Mouse (Mus musculus): ENCODE results near the gene Oprd1. TPM values are rescaled to one million over a fixed set of nuclear protein-coding genes. Genes with fewer than 3 reads are reported as not detected.

Oprd1 gene
- total RNA-seq, 2 experiments from 2014 or later, result 9.2 to 10.4 TPM

DNA sequence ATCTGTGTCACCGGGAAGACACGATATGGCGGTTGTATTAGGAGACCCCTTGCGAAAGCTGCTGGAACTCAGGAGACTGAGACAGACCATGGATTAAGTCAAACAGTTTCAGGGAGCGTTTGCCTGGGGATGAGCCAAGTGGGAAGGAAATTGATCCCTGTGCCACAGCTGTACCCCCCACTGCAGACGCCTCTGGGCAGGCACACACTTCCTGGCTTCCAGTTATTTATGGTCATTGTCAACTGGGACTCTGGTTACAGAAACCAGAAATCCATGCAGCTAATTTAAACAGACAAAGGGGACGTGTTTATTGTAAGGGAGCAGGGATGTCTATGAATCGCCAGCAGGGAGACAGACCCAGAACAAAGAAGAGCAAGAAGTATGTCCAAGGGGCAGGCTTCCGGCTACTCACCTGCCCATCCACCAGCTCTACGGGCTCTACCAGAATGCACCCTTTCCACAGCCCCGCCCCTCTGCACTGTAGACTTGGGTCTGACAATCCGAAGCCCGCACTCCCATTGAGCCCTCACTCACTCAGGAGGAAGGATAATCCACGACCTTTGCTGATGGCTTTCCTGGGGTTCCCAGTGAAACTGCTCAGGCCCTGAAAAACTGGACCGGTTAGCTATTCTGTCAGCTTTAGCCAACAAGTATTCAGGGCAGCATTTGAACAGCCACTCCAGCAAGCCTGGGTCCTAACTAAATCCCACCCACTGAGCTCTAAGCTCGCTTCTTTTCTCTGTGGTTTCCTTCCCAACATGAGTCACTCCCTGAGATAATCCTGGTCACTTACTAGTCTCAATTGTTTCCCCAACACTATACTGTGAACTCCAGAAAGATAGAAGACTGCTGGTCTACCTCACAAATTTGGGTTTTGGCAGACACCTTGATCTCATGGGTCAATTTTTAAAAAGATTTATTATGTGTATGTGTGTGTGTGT lies 22.3 kb upstream of the Oprd1 start:
- Histone ChIP-seq H3K27ac (peak overlapping the region; percentile 46; the same call in 1 of the 2 replicates), H3K4me3 (no peak overlapping the region)
- no peak for DNase-seq (ENCODE audit: low spot score in 2 of 2)
- TF ChIP-seq CTCF (conservative IDR thresholded peaks at IDR 0.05), result no peak

DNA sequence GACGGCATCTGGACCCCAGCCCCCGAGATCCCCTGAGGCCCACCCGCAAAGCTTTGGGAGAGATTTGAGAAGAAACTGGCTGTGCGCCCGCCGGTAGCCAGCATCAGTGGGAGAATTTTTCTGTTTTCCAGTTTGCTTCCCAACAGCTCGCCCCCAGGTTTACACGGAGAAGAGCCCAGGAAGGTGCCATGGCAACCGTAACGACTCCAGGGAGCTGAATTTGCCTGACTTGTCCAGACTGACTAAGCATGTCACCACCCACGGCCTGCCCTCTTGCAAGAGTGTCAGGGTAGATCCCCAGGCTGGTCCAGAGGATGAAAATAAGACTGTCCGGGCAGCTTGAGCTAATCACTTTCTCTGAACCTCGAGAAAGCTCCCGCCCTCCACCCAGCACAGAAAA lies 21.4 kb upstream of the Oprd1 start:
- no peak for TF ChIP-seq CTCF (conservative IDR thresholded peaks at IDR 0.05)
- DNase-seq (ENCODE audit: low spot score in 2 of 2), result peak; percentile 31 to 44
- Histone ChIP-seq H3K4me3 (no peak overlapping the region), H3K27ac (peak overlapping the region; percentile 46; the same call in 1 of the 2 replicates)

DNA sequence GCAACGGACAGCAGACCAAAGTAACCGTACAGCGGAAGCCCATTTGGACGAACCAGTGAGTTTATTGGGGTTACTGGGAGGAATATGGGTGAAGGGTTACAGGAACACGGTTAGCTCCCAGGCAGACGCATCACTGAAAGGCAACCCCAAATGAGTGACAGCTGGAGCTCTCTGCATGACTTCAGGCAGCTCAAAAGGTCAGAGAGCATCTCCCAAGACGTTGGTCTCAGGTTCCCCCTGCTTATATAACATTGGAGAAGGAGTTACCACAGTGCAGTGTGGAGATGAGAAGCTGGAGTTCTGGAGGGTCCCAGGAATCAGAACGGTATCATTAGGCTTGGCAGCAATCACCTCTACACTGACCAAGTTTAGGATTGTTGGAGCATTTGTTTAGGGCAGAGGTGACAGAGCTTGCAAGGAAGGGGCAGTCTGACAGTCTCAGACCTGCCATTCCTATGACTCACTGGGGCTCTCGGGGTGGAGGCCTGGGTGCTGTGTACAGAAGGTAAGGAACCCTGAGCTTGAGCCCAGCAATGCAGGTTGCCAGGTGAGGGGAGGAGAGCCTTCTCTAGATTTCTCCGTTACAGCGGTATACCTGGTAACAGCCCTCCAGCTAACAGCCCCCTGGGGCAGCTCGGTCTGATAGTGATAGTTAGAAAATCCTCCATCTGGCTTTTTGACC lies 12.8 kb upstream of the Oprd1 start:
- DNase-seq (ENCODE audit: low spot score in 2 of 2), result no peak
- no peak for TF ChIP-seq CTCF (conservative IDR thresholded peaks at IDR 0.05)
- H3K27ac ChIP-seq, result no peak overlapping the region
- H3K4me3 ChIP-seq, result no peak overlapping the region

DNA sequence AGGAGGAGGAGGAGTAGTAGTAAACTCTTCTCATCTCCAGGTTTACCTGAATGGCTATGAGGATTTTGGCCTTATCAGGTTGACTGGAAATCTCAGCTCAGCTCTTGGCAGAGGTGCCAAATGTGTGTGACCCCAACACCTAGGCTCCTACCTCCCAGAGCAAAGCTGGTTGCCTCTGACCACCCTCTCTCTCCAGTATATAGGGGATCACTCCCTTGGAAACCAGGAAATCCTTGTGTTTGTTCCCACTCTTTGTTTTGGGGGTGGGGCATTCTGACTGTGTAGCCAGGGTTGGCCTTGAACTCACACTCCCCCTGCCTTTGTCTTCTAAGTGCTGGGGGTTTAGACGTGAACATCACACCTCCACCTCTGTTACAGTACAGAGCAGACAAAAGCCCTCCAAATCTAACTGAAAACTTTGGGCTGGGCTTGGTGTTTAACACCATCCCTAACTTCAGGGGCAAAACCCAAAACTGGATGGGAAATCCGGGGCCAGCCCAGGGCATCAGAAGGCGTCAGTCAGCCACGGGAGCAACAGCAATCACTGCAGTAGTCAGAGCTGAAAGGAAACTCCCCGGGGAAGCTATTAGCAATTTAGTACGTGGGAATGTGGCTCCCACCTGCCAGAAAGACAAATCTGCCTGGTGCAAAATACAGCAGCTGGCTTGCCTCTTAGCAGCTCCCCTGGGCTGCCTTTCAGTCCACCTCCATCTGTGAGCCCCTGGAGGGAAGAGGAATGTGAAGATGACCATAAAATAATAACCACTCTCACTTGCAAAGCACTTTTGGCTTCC lies 10.8 kb upstream of the Oprd1 start:
- Histone ChIP-seq H3K4me3 (no peak overlapping the region), H3K27ac (no peak overlapping the region)
- no peak for TF ChIP-seq CTCF (conservative IDR thresholded peaks at IDR 0.05)
- no peak for DNase-seq (ENCODE audit: low spot score in 2 of 2)

DNA sequence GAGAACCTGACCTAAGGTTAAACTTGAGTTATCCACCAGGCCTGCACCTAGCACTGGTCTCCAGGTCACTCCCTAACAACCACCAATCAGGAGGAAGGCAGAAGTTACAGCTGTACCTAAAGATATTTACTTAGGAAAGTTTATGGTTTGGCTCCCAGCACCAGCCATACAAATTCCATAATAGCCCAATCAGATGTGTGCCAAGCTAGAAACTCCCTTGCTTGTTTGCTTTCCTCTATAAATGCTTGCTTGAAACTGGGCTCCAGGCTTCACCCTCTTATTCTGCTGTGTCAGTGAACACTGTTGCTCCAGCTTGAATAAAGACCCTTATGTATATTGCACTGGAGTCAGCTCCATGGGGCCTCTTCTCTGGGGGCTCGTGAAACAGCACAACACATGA lies 7.4 kb upstream of the Oprd1 start:
- DNase-seq (ENCODE audit: low spot score in 2 of 2), result no peak
- TF ChIP-seq CTCF (conservative IDR thresholded peaks at IDR 0.05), result no peak
- Histone ChIP-seq H3K4me3 (no peak overlapping the region), H3K27ac (no peak overlapping the region)

DNA sequence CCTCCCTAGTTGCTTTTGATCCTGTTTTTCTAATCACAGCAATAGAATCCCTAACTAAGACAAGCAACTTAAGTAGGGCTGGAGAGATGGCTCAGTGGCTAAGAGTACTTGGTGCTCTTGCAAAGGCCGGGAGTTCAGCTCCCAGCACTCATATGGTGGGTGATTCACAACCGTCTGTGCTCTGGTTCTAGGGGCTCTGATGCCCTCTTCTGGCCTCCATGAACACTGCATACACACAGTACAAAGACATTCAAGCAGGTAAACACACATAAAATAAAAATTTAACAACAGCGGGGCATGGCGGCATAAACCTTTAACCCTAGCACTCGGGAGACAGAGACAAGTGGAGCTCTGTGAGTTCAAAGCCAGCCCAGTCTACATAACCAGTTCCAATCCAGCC lies 1.9 kb upstream of the Oprd1 start:
- TF ChIP-seq CTCF (conservative IDR thresholded peaks at IDR 0.05), result peak; percentile 54
- Histone ChIP-seq H3K27ac (no peak overlapping the region), H3K4me3 (no peak overlapping the region)
- DNase-seq (ENCODE audit: low spot score in 2 of 2), result no peak

DNA sequence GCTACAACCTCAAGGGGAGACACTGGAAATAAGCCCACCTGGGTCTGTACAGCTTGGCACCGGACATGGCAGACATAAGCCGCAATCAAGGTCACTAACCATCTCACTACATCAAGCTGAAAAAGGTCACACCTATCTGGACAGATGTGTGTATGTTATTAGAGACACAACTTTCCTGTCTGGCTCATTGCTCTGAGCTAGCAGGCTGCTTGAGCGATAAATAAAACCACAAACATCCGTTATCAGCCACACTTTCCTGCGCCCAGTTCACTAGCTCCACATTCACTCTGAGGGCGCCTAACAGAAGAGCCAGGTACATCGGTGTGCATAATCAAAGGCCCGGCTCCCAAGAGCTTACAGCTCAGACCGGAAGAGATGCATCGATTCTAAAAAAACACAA lies 806 bp upstream of the Oprd1 start:
- Histone ChIP-seq H3K27ac (no peak overlapping the region), H3K4me3 (no peak overlapping the region)
- no peak for TF ChIP-seq CTCF (conservative IDR thresholded peaks at IDR 0.05)
- DNase-seq (ENCODE audit: low spot score in 2 of 2), result no peak

DNA sequence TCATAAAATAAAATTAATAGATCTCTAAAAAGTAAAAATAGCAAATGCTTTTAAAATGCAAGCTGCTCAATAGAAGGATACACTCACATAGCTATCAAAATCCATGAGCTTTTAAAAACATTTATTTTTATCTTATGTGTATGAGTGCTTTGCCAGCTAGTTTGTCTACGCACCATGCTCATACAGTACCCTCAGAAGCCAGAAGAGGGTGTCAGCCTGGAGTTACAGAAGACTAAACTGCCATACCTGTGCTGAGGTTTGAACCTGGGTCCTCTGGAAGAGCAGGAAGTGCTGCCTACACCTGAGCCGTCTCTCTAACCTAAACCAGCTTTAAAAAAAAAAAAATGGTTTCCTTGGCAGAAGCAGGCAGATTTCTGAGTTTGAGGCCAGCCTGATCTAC lies 5.6 kb downstream of the Oprd1 start:
- TF ChIP-seq CTCF (conservative IDR thresholded peaks at IDR 0.05), result peak; percentile 50
- no peak overlapping the region for H3K4me3 ChIP-seq
- H3K27ac ChIP-seq, result no peak overlapping the region
- no peak for DNase-seq (ENCODE audit: low spot score in 2 of 2)

DNA sequence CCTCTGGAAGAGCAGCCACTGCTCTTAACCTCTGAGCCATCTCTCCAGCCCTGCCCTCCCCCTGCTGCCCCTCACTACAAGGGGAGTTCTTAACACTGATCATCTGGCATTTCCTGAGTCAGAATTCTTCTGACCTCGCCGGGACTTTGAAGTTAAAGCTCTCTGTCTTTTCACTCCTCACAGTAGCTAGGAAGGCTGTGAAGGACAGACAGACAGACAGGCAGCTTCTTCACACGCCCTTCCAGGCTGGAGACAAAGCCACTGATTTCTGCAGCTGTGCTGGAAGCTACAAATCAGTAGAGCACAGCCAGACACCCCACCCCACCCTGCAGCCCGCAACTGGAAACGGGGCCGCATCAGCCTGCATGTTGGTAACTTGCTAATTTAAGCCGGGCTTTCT lies 7.3 kb downstream of the Oprd1 start:
- no peak for TF ChIP-seq CTCF (conservative IDR thresholded peaks at IDR 0.05)
- Histone ChIP-seq H3K27ac (no peak overlapping the region), H3K4me3 (no peak overlapping the region)
- no peak for DNase-seq (ENCODE audit: low spot score in 2 of 2)

DNA sequence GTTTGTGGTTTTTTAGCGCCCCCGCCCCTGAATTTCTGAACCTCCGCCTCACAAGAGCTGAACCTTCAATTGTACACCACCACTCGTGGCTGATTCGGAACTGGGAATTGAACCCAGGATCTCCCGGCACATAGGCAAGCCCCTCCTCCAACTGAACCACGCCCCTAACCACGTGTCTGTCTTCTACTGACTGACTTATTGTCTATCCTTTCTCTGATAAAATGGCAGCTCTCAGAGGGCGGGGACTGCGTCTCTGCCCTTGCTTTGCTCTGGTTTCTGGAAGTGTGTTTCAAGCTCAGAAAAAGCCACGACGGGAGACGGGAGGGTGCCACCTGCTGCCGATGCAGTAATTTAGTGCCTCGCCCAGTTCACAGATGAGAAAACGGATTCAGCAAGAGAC lies 10.4 kb downstream of the Oprd1 start:
- Histone ChIP-seq H3K4me3 (no peak overlapping the region), H3K27ac (no peak overlapping the region)
- DNase-seq (ENCODE audit: low spot score in 2 of 2), result no peak
- TF ChIP-seq CTCF (conservative IDR thresholded peaks at IDR 0.05), result peak; percentile 23; the same call in 1 of the 2 replicates

DNA sequence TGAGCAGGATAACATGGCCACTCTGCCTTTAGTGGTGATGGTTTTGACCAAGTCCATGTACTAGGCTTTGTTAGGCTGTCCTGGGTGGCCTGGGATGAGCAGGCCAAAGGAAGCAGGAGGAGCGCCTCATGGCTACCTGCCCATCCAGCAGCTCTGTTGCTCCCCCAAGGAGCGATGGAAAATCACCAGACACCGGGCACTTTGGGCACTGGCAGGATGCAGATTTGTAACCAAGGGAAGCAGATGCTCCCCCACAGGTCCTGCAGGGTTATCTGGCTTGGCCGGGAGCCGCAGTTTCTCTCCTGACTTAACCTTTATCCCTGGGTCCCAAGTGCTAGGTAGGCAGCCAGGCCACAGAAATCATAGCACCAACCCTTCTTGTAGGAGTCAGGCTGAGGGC lies 10.9 kb downstream of the Oprd1 start:
- Histone ChIP-seq H3K27ac (no peak overlapping the region), H3K4me3 (no peak overlapping the region)
- no peak for TF ChIP-seq CTCF (conservative IDR thresholded peaks at IDR 0.05)
- no peak for DNase-seq (ENCODE audit: low spot score in 2 of 2)

DNA sequence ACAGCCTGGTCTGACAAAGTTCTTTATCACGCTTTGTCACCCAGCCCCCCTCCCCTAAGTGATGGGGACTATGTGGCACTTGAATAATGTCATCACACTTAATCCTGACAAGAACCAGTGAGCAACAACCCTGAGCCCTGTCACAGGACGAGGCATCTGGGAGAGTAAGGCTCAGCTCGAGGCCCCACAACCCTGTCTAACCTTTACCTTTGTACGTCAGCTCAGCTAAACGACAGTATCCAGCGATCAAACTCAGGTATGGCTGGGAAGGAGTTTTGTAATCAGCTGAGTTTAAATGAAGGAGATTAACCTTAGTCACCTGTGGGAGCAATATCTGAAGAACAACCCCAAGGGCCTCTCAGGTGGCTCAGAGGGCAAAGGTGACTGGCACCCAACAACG lies 12.0 kb downstream of the Oprd1 start:
- DNase-seq (ENCODE audit: low spot score in 2 of 2), result no peak
- Histone ChIP-seq H3K4me3 (no peak overlapping the region), H3K27ac (no peak overlapping the region)
- TF ChIP-seq CTCF (conservative IDR thresholded peaks at IDR 0.05), result no peak

DNA sequence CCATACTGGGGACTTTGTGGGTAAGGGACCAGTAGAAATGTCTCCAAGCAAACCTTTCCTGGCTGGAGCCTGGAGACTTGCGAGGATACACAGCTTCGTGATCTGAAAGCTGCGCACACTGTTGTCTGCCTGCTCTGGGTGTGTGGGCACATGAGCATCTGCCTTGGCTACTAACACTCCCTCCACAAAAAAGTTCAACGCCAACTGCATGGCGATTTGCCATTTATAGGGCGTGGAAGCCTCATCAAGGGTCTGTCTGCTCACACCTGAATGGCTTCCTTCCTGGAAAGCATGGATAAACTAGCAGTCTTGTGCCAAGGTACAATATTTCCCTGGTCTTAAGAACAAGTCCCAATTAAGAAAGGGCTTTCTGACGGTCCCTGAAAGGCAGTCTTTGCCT lies 12.5 kb downstream of the Oprd1 start:
- no peak overlapping the region for H3K4me3 ChIP-seq
- TF ChIP-seq CTCF (conservative IDR thresholded peaks at IDR 0.05), result no peak
- H3K27ac ChIP-seq, result no peak overlapping the region
- peak in 1 of 2 experiments; percentile 32 for DNase-seq (ENCODE audit: low spot score in 2 of 2)
